Mouse (Mus musculus): ENCODE results near the gene Slc18b1. TPM values are rescaled to one million over a fixed set of nuclear protein-coding genes. Genes with fewer than 3 reads are reported as not detected.
"Not testable (repeated sequence)": the region's sequence is repeated elsewhere in the genome, so short reads cannot be mapped to it uniquely, and the experiment has no call there.

Gene Slc18b1
- total RNA-seq (2021) = 1 to 10 TPM; 4.2 to 7.3 TPM
- long read RNA-seq, experiment 1, transcript Slc18b1-201 (14 exons, 2,837 nt) = major isoform, 7 of 8 reads
- long read RNA-seq, experiment 1, partial matches to known transcripts = 1 of 8 reads
- long read RNA-seq, experiment 1, other reads (novel, unspliced or antisense) = 0 of 8 reads
- long read RNA-seq, experiment 2, partial matches to known transcripts = 0 of 2 reads
- long read RNA-seq, experiment 2, other reads (novel, unspliced or antisense) = 1 of 2 reads

DNA sequence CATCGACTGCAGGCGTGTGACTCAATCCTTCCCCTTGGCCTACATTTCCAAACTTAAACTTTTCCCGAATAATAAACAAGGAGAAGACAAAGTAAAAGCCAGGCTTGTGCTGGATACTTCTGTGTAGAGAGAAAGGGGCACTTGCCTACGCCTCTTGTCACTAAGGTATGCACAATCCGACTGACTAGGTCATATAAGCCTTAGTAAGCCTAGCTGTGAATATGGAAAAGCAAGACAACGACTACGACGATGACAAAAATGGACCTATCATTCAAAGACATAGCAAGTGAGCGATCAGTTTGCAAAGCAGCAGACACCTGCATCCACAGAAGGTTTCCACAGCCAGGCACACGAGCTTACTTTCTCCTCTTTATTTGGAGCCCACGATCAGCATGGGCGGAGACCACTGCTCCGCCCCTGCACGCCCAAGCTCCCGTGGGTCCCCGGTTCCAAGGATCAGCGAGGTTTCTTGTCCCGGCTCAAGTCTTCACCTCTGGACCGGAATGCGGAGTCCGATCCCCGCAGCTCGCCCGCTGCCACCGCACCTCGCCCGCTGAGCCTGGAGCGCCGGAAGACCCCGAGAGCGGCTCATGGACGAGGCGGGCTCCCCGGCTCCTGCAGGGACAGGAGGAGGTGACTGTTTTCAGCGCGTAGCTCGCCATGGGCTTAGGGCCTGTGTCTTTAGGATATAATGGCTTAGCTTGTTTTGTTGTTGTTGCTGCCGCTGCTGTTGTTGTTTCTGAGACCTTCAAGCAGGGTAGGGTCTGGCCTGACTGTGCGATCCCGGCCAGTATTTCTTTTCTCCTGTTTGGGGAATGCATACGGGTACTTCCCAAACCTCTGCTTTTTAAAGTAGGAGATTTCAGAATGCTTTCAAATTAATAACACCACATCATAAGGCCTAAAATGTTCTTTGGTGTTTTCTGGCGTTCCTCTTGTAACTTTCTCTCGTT is at the start of gene Slc18b1:
Slc18b1 (plus strand) TSS at position 436 of the 953 bp plus-strand sequence.
- DNase-seq (ENCODE audit: low spot score) = peak; percentile 45

DNA sequence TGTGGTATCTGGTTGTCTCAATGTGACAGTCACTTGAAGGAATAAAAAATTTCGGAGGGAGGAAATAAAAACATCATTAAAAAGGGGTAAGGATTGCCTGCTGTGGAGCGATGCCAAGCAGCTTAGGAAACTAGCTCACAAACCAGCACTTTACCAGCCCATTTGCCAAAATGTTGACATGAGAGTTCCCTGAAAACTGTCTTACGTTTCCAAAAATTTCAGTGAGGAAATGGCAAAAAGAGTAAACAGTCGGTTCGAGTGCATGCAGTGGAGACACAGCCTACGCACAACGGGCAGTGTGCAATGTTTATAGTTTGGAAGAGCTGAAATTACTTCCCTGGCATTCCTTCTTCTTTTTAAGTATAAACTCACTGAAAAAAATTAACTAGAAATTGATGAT is 42.6 kb upstream of the Slc18b1 start:
- DNase-seq (ENCODE audit: low spot score) = no peak

DNA sequence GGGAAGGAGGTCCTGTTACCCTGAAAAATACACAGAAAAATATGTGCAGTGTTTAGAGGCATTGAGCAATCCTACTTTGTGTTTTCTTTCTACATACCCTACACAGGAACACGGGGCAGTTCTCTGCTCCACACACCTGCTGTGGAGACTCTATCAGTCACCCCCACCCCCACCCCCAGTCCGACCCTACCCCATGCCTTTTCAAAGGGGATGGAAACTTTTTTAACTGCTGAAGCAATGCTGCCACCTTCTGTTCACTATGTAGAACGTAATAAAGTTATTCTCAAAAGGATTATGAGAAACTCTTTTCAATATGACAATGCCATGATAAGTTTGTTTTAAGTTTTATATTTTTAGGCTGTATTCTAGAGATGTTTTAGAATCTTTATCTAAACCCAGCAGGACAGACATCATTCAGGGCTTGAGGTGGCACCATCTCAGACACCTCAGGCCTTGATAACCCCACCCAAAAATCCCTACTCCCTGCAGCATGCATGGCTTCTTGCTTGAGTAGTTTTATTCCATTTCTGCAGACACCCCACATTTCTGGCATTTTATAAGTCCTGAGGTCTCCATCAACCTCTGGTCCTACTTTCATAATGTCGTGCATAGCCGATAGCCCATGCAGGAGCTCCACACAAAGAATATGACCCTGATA is 19.4 kb upstream of the Slc18b1 start:
- DNase-seq (ENCODE audit: low spot score) = no peak

DNA sequence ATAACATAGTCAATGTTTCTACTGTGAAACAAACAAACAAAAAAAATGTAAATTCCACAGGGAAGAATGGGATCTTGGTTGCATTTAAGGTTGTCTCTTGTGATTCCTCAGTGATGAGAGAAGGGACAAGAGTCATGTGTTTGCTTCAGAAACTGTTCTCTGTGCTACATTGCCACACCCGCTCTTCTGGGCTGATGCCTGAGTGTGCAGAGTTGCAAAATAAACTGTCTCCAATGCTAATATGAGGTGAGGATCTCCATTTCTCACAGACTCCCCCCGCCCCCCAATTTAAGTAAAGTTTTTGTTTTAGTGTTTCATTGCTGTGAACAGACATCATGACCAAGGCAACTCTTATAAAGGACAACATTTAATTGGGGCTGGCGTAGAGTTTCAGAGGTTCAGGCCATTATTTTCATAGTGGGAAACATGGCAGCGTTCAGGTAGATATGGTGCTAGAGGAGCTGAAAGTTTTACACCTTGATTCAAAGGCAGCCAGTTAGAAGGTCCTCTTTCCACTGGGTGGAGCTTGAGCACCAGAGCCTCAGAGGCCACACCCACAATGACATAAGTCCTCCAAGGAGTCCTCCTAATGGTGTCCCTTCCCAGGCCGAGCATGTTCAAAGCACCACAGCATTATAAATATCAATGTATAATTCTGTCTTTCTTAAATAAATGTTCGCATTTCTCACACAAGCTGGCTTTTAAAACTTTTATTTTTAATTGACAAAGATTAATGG is 16.1 kb upstream of the Slc18b1 start:
- DNase-seq (ENCODE audit: low spot score) = no peak

DNA sequence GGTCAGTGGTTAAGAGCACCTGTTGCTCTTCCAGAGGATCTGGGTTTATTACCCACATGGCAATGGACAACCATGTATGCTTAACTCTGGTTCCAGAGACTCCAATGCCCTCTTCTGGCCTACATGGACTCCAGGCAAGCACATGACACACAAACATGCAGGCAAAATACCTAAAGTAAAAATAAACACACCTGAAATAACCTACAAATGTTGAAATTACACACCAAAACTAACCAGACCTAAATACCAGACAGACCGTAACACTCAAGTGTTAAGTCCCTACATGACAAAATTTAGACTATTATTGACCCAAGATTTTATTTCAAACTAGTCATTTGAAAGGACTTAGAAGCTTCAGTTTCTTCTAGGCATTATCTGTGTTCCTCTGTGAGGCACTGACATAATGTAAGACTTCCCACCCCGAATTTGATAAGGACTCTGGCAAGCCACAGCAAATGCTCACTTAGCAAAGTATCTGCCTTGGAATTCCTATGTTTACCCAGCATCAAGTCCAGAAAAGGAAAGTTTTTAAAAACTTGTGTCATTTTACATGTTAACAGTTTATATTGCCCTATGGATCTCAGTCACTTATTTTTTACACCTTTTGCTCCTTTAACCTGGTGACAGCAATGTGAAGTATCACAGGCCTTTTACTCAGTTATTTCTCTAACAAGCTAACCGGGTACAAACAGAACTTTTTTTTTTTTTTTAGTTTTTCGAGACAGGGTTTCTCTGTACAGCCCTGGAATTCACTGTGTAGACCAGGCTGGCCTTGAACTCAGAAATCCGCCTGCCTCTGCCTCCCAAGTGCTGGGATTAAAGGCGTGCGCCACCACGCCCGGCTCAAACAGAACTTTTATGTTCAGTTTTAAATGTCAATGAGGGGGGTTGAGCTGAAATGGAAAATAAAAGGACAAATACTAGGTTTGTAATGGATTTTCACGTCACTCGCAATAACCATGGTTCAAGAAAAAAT is 14.7 kb upstream of the Slc18b1 start:
- DNase-seq (ENCODE audit: low spot score) = no peak

DNA sequence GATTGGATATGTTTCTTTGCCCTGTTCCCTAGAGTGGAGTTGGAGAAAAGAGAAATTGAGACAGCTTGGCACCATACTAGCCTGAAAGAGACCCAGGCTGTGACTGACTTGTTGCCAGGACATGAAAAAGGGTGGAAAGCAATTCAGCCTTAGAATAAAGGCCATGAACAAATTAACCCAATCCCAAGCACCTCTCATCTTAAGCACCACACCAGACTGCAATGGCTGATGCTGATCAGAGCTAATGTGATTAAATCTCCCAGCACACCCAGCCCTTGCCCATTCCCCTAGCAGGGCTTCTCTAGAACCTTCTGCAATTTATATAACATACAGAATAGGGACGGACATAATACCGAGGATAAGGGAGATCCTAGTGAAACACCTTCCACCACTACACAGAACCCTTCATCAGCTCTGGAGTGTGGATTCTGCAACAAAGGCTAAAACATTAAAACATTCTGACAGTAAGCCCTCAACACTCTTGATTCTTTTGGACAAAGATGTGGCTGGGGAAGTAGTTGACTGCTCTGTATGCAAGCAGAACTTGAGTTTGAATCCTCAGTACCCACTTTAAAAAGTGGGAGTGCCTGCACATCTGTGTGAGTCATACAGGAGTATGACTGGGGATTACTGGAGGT is 13.8 kb upstream of the Slc18b1 start:
- no peak for DNase-seq (ENCODE audit: low spot score)

DNA sequence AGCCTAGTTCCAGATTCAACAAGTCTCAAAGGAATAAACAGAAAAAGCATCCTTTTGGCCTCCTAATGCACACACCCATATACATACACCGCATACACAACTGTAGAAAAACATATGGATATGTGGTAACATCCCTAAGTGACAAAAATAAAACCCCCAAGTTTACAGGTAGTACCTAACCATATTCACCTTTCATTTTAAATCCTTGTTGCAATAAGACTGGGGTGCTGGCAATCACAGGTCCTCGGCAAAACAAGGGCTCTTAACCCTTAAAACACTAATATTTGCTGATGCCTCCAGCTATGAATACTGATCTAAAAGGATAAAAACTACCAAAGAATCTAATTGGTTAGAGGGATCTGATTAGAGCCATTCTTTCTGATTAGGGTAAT is 13.3 kb upstream of the Slc18b1 start:
- no peak for DNase-seq (ENCODE audit: low spot score)

DNA sequence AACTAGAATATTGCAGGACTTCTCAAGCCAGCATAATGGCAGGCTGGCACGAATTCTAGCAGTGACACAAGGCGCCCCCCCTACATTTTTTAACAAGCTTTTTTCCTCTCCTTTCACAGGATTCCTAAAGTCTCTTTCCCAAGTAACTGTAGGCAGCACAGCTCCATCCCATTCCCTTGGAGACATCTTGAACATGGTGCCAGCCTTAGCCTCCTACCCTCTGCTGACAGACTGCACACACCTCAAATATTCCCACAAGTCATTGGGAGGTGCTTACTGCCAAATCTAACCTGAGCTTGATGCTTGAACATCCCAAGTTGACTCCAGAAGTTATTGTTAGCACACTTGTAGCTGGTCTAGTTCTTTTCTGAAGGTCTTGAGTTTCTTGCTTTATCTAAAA is 12.7 kb upstream of the Slc18b1 start:
- DNase-seq (ENCODE audit: low spot score) = no peak

DNA sequence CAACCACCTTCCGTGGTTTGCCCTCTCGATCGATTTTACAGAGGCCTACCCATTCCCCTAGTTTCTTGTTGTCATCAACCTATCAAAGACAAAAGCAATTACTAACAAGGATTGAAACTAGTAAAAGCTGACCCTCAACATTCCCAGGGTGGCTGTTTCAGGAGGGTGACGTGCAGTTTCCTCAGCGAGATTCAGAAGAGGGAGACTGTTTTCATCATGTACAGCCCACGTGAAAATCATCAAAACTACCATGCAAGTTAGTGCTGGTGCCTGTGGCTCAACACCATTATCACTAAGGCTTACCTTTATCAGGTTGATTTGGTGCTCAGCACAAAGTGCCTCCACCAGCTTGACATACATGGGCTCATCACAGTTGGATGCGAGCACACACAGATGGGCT is 11.2 kb upstream of the Slc18b1 start:
- not testable (repeated sequence) for DNase-seq (ENCODE audit: low spot score)

DNA sequence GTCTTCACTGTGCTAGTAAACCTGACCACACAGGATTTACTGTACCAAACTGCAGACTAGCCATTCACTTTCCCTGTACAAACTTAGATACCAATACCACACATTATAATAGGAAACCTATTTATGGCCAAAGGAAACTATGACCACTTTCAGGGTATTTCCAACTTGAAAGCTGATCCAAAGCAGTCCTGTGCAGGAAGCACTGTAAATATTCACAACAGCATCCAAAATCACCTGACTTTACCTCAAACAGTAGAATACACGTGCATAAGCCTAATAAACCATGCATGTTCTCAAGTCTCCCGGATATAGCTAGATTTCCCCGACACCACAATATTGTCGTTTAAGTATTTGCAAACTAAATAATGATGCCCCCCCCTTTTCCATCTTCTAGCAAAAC is 10.7 kb upstream of the Slc18b1 start:
- no peak for DNase-seq (ENCODE audit: low spot score)

DNA sequence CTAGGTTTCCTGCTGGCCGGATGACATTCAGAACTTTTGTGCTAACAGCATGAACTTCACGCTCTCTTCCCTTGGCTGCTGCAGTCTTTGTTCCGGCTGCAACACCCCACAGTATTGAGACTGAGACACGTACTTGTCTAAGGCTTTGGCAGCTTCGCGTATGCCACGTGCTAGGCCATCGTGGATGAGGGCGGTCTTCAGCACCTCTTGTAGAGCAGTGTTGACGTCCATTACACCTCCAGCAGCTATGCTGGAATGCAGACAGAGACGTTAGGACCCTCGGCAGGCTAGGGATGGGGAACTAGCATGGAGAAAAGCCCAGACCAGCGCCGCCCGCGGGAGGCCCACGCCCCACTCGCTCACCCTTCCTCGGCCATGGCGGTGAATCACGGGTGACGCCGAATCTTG is 10.2 kb upstream of the Slc18b1 start:
- not testable (repeated sequence) for DNase-seq (ENCODE audit: low spot score)

DNA sequence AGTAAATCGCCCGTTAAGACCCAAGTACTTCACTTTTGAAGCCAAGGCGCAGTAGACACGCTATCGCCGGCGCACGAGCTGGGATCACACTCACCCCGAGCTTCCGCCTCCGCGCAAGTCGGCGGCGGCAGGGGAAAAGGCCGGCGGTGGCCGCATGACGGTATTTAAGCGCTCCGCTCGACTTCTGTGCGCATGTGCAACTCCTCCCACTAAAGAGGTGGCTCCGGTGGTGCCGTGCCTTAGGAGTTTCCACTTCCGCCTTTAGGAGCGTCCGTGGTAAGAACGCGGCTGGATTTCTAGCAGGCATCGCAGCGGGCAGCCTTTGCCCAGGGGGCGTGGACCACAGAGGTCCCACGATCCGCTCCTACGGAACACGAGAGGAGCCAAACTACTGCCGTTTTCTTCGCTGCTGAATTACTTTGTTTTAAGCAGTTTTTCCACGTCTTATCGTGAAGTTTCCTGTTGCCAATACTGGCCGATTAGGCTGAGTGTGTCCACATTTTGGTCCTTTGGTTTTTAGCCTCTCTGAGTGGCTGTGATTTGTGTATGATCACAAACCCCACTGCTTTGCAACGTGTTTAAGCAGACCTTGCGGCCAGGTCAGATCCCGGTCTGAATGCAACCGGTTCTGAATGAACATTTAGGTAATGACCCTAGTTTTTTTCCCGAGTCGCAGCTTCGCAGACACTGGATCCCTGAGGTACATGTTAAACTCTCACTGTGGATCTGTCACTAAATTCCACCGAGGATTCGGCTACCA is 9.5 kb upstream of the Slc18b1 start, which contains the start of gene Rps12:
Rps12 (minus strand) TSS at position 214 of the 760 bp plus-strand sequence.
- peak; percentile 99 for DNase-seq (ENCODE audit: low spot score)

DNA sequence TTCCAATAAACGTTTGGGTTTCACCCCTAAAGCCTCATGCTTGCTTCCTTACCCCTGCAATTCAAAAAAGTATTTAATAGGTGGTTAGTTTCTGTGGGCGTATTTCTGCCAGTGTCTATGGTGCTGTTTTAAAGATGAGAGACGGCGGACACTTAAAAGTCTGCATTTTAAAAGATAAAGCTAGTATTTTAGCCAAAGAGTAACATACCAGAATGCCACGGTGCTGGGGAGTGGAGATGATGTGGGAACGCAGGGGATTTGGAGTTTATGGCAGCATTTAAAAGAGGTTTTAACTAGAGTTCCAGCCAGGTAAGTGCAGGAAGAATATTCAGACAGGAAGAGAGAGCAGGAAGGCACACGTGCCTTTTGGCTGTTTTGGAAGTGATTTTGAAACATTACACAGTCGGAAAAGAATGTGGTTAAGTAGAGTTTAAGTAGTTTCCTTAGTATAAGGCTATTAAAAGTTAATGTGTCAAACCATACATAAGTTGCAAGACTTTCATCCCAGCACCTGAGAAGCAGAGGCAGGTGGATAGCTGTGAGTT is 8.7 kb upstream of the Slc18b1 start:
- DNase-seq (ENCODE audit: low spot score) = no peak

DNA sequence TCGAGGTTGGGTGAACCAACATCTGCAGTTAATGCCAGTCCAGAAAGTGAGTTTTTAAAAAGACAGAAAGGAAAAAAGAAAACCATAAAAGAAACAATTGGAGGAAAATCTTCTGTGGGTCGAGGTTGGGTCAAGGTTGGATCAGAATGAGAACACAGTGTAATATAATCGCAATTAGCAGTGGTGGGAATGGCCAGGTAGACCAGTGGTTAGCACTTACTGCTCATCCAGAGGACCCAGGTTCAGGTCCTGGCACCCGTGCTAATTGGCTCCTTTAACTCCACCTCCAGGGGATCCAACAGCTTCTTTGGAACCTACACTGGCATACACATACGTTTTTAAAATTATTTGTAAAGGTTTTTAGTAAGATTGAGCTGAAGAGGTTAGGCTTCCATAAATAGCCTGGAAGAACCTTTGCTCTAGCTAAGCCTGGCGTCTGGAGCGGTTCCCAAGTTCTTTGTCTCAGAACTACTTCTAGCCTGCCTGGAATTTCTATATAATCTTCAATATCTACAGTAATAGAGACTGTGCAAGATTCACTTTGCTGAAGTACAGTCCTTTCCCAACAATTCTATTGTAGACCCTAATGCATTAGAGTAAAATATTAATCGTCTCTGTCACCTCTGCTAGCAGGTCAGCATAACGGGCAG is 790 bp upstream of the Slc18b1 start:
- no peak for DNase-seq (ENCODE audit: low spot score)

DNA sequence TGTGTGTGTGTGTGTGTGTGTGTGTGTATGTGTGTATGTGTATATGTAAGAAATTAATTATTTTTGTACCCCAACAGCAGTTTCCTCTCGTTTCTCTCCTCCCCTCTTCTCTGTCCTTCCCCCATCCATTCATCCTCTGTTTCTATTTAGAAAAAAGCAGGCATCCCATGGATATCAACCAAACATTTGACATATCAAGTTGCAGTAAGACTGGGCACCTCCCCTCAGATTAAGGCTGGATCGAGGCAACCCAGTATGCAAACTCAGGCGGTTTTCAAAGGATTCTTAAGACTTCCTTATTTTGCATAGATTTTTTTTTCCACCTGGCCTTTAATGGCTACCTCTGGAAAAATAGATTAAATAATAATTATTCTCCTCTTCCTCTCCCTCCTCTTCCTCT is 820 bp downstream of the Slc18b1 start:
- no peak for DNase-seq (ENCODE audit: low spot score)

DNA sequence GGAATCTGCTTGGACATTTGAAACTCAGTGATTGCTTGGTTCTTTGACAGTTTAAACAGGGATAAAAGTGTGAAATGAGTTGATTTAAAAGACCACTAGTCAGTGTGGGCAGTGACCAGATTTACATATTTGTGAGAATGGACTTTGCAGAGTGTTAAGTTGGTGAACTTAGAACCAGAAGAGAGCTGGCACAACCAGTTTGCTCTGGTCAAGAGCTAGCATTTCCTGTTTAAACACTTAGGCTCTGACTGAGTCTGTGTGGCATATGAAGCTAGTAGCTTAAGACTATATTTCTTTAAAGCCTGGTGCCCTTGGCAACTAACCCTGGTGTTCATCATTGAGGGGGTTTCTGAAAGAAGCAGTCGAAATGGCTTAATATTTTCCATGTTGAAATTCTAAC is 1.4 kb downstream of the Slc18b1 start:
- DNase-seq (ENCODE audit: low spot score) = no peak

DNA sequence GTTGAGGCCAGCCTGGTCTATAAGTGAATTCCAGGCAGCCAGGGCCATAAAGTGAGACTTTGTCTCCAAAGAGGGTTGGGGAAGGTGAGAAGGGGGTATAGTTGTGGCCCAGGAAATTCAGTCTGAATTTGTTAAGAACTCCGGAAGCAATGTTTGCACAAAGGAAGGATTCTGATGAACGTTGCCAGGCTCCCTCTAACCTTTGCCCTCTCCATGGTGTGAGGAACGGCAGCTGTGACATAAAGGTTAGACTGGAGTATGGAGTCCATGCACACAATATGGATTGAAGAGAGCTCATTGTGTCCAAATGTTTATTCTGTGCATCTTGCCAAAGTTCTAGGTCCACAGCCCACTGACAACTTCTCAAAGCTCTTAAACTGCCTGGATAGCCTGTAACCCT is 3.1 kb downstream of the Slc18b1 start:
- DNase-seq (ENCODE audit: low spot score) = no peak

DNA sequence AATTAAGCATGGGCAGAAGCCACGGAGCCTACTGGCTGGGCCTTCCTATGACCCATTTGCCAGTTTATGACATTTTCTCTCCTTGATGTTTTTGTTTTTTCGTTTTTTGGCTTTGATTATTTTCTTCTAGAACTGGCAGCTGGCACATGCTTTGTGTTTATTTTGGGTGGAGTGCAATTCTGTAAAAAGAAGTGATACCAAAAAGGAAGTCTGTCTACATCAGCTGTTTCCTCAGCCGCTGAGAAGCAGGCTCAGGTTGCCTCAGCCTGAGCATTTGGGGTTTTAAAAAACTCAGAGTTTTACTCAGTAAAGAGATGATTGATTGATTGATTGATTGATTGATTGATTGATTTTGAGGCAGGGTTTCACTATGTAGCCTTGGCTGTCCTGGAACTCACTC is 6.1 kb downstream of the Slc18b1 start:
- DNase-seq (ENCODE audit: low spot score) = no peak

Data from gastrocnemius, adult 18-20 months (tissue).